Mouse (Mus musculus): ENCODE measurements around the gene Padi3. TPM values are rescaled to one million over a fixed set of nuclear protein-coding genes. Genes with fewer than 3 reads are reported as not detected.

The Padi3 gene
- polyA plus RNA-seq, 1 experiment from 2014 or later: not detected

- Histone ChIP-seq H3K4me1 (no peaks in the 10 kb centered on the region), H3K4me3 (replicated peaks) (no peak overlapping the region), H3K36me3 (no peaks in the 10 kb centered on the region), H3K9ac (replicated peaks) (no peak overlapping the region), H3K9me3 (replicated peaks) (no peaks in the 10 kb centered on the region), H3K27me3 (replicated peaks) (no peaks in the 10 kb centered on the region), H3K27ac (replicated peaks) (no peak overlapping the region), H3K4me2 (no peak overlapping the region)
- ATAC-seq (ENCODE audit: low FRiP score): no peak
- WGBS: 86% methylated on average over 10 of the region's 10 CpGs
Observed at GRCm38 (mm10) chr4:140775876-140776275, 34.6 kb downstream of the Padi3 start.

- 0 out of 2 replicates have a peak, but pooled peaks cover 2% of the 10 kb centered on the region for H3K4me1 ChIP-seq
- no peak overlapping the region for H3K4me2 ChIP-seq
- no peak overlapping the region for H3K9ac ChIP-seq (replicated peaks)
- H3K27me3 ChIP-seq (replicated peaks): no peaks in the 10 kb centered on the region
- no peak overlapping the region for H3K4me3 ChIP-seq (replicated peaks)
- ATAC-seq (ENCODE audit: low FRiP score): no peak
- H3K27ac ChIP-seq (replicated peaks): no peak overlapping the region
- WGBS: 71% methylated on average over 9 of the region's 9 CpGs
- H3K36me3 ChIP-seq: no peaks in the 10 kb centered on the region
- no peaks in the 10 kb centered on the region for H3K9me3 ChIP-seq (replicated peaks)
Observed at GRCm38 (mm10) chr4:140774893-140775292, 35.6 kb downstream of the Padi3 start.

- 0 out of 2 replicates have a peak, but pooled peaks cover 2% of the 10 kb centered on the region for H3K4me1 ChIP-seq
- no peak for ATAC-seq (ENCODE audit: low FRiP score)
- H3K27me3 ChIP-seq (replicated peaks): no peaks in the 10 kb centered on the region
- H3K9me3 ChIP-seq (replicated peaks): no peaks in the 10 kb centered on the region
- no peak within 1 kb of the TSS for H3K27ac ChIP-seq (replicated peaks)
- H3K36me3 ChIP-seq: no peaks in the 10 kb centered on the region
- no peak within 1 kb of the TSS for H3K4me2 ChIP-seq
- no peak within 1 kb of the TSS for H3K4me3 ChIP-seq (replicated peaks)
- no peak within 1 kb of the TSS for H3K9ac ChIP-seq (replicated peaks)
- 84% methylated on average over 21 of the region's 21 CpGs for WGBS
Observed at GRCm38 (mm10) chr4:140774025-140774800, 36.2 kb downstream of the Padi3 start, which contains the start of gene Padi4. TSS of gene Padi4 (minus strand) at chr4:140774236.

GRCm38 (mm10) chr4:140771091-140771490, 39.4 kb downstream of the Padi3 start:
- H3K4me1 ChIP-seq: 0 out of 2 replicates have a peak, but pooled peaks cover 2% of the 10 kb centered on the region
- no peaks in the 10 kb centered on the region for H3K9me3 ChIP-seq (replicated peaks)
- no peak overlapping the region for H3K4me3 ChIP-seq (replicated peaks)
- no peak for ATAC-seq (ENCODE audit: low FRiP score)
- no peak overlapping the region for H3K9ac ChIP-seq (replicated peaks)
- H3K27ac ChIP-seq (replicated peaks): no peak overlapping the region
- 46% methylated on average over 4 of the region's 4 CpGs for WGBS
- H3K4me2 ChIP-seq: no peak overlapping the region
- H3K36me3 ChIP-seq: no peaks in the 10 kb centered on the region
- no peaks in the 10 kb centered on the region for H3K27me3 ChIP-seq (replicated peaks)

GRCm38 (mm10) chr4:140770433-140770832, 40.0 kb downstream of the Padi3 start:
- 9% methylated on average over 13 of the region's 13 CpGs for WGBS
- Histone ChIP-seq H3K36me3 (no peaks in the 10 kb centered on the region), H3K9me3 (replicated peaks) (no peaks in the 10 kb centered on the region), H3K9ac (replicated peaks) (no peak overlapping the region), H3K4me3 (replicated peaks) (0 out of 2 replicates have a peak overlapping the region, but pooled peaks have one; percentile 3), H3K27me3 (replicated peaks) (no peaks in the 10 kb centered on the region), H3K27ac (replicated peaks) (no peak overlapping the region), H3K4me2 (peak overlapping the region; percentile 39), H3K4me1 (0 out of 2 replicates have a peak, but pooled peaks cover 2% of the 10 kb centered on the region)
- ATAC-seq (ENCODE audit: low FRiP score): no peak

GRCm38 (mm10) chr4:140768973-140769372, 41.5 kb downstream of the Padi3 start:
- no peaks in the 10 kb centered on the region for H3K9me3 ChIP-seq (replicated peaks)
- H3K36me3 ChIP-seq: no peaks in the 10 kb centered on the region
- WGBS: 67% methylated on average over 5 of the region's 5 CpGs
- H3K4me3 ChIP-seq (replicated peaks): no peak overlapping the region
- ATAC-seq (ENCODE audit: low FRiP score): no peak
- H3K27me3 ChIP-seq (replicated peaks): no peaks in the 10 kb centered on the region
- H3K4me2 ChIP-seq: no peak overlapping the region
- 0 out of 2 replicates have a peak, but pooled peaks cover 2% of the 10 kb centered on the region for H3K4me1 ChIP-seq
- H3K9ac ChIP-seq (replicated peaks): no peak overlapping the region
- H3K27ac ChIP-seq (replicated peaks): no peak overlapping the region

GRCm38 (mm10) chr4:140765936-140766335, 44.5 kb downstream of the Padi3 start:
- no peaks in the 10 kb centered on the region for H3K27me3 ChIP-seq (replicated peaks)
- 0 out of 2 replicates have a peak, but pooled peaks cover 2% of the 10 kb centered on the region for H3K4me1 ChIP-seq
- ATAC-seq (ENCODE audit: low FRiP score): no peak
- no peak overlapping the region for H3K27ac ChIP-seq (replicated peaks)
- no peak overlapping the region for H3K4me3 ChIP-seq (replicated peaks)
- H3K9ac ChIP-seq (replicated peaks): no peak overlapping the region
- WGBS: 88% methylated on average over 3 of the region's 3 CpGs
- H3K9me3 ChIP-seq (replicated peaks): no peaks in the 10 kb centered on the region
- H3K36me3 ChIP-seq: no peaks in the 10 kb centered on the region
- no peak overlapping the region for H3K4me2 ChIP-seq

GRCm38 (mm10) chr4:140763158-140763557, 47.3 kb downstream of the Padi3 start:
- 18% methylated on average over 9 of the region's 9 CpGs for WGBS
- Histone ChIP-seq H3K4me2 (no peak overlapping the region), H3K9me3 (replicated peaks) (no peaks in the 10 kb centered on the region), H3K9ac (replicated peaks) (no peak overlapping the region), H3K4me1 (peaks cover under 1% of the 10 kb centered on the region; the same call in 1 of the 2 replicates), H3K27ac (replicated peaks) (no peak overlapping the region), H3K27me3 (replicated peaks) (no peaks in the 10 kb centered on the region), H3K36me3 (no peaks in the 10 kb centered on the region), H3K4me3 (replicated peaks) (no peak overlapping the region)
- no peak for ATAC-seq (ENCODE audit: low FRiP score)

GRCm38 (mm10) chr4:140761601-140762000, 48.8 kb downstream of the Padi3 start:
- Histone ChIP-seq H3K4me3 (replicated peaks) (no peak overlapping the region), H3K4me2 (no peak overlapping the region), H3K9ac (replicated peaks) (no peak overlapping the region), H3K36me3 (no peaks in the 10 kb centered on the region), H3K27me3 (replicated peaks) (no peaks in the 10 kb centered on the region), H3K9me3 (replicated peaks) (no peaks in the 10 kb centered on the region), H3K4me1 (peaks cover 3% of the 10 kb centered on the region; the same call in 1 of the 2 replicates), H3K27ac (replicated peaks) (no peak overlapping the region)
- 90% methylated on average over 7 of the region's 7 CpGs for WGBS
- no peak for ATAC-seq (ENCODE audit: low FRiP score)

- H3K4me1 ChIP-seq: peaks cover 3% of the 10 kb centered on the region; the same call in 1 of the 2 replicates
- no peak overlapping the region for H3K4me3 ChIP-seq (replicated peaks)
- no peak for ATAC-seq (ENCODE audit: low FRiP score)
- H3K4me2 ChIP-seq: no peak overlapping the region
- H3K27ac ChIP-seq (replicated peaks): no peak overlapping the region
- no peaks in the 10 kb centered on the region for H3K9me3 ChIP-seq (replicated peaks)
- H3K9ac ChIP-seq (replicated peaks): no peak overlapping the region
- H3K27me3 ChIP-seq (replicated peaks): no peaks in the 10 kb centered on the region
- H3K36me3 ChIP-seq: no peaks in the 10 kb centered on the region
- WGBS: 87% methylated on average over 3 of the region's 3 CpGs
Observed at GRCm38 (mm10) chr4:140755811-140756210, 54.6 kb downstream of the Padi3 start.

GRCm38 (mm10) chr4:140753366-140753765, 57.1 kb downstream of the Padi3 start:
- no peak overlapping the region for H3K27ac ChIP-seq (replicated peaks)
- no peaks in the 10 kb centered on the region for H3K36me3 ChIP-seq
- peaks cover 7% of the 10 kb centered on the region; the same call in 1 of the 2 replicates for H3K4me1 ChIP-seq
- WGBS: 62% methylated on average over 7 of the region's 7 CpGs
- H3K9ac ChIP-seq (replicated peaks): no peak overlapping the region
- no peak overlapping the region for H3K4me2 ChIP-seq
- no peaks in the 10 kb centered on the region for H3K9me3 ChIP-seq (replicated peaks)
- H3K4me3 ChIP-seq (replicated peaks): no peak overlapping the region
- ATAC-seq (ENCODE audit: low FRiP score): no peak
- no peaks in the 10 kb centered on the region for H3K27me3 ChIP-seq (replicated peaks)

GRCm38 (mm10) chr4:140750328-140750727, 60.1 kb downstream of the Padi3 start:
- peaks cover 4% of the 10 kb centered on the region; the same call in 1 of the 2 replicates for H3K4me1 ChIP-seq
- 0 out of 2 replicates have a peak overlapping the region, but pooled peaks have one; percentile 11 for H3K4me3 ChIP-seq (replicated peaks)
- no peak overlapping the region for H3K9ac ChIP-seq (replicated peaks)
- H3K27me3 ChIP-seq (replicated peaks): no peaks in the 10 kb centered on the region
- H3K36me3 ChIP-seq: no peaks in the 10 kb centered on the region
- no peaks in the 10 kb centered on the region for H3K9me3 ChIP-seq (replicated peaks)
- peak overlapping the region; percentile 50 for H3K4me2 ChIP-seq
- 9% methylated on average over 19 of the region's 19 CpGs for WGBS
- no peak for ATAC-seq (ENCODE audit: low FRiP score)
- no peak overlapping the region for H3K27ac ChIP-seq (replicated peaks)
